Mouse (Mus musculus): ENCODE data around the gene Rad9b. TPM values are rescaled to one million over a fixed set of nuclear protein-coding genes. Genes with fewer than 3 reads are reported as not detected.

Rad9b gene
- polyA plus RNA-seq, 1 experiment from 2014 or later: 11.1 TPM

DNA sequence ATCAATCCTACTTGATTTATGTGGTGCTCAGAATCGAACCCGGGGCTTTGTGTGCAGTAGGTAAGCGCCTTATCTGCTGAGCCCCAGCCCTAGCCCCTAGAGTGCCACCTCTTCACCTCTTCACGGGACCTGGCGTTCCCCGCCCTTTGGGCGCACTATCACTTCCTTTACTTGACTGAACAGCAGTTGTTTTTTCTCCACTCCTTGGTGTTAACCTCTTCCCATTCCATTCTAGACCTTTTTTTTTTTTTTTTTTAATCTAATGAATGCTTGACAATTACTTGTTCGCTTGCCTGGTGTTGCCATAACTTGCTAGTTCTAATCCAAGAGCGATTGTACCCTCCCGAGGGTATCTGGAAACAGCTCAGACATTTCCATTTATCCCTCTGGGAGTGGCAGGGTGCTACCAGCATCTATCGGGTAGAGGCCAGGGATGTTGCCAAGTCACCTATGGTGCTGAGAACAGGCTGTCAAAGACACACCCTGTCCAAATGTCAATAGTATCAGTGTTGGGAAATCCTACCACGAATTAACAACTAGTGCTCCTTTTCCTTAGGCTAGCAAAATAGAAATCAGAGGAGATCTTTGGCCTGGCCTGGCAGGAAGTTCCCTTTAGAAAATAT, 74.1 kb downstream of the Rad9b start:
- Histone ChIP-seq H3K36me3 (ENCODE audit: insufficient read depth, low read length) (no peaks in the 10 kb centered on the region), H3K27ac (ENCODE audit: low read length) (0 out of 2 replicates have a peak overlapping the region, but pooled peaks have one; percentile 23), H3K9me3 (ENCODE audit: low read length) (no peaks in the 10 kb centered on the region; the same call in 1 of the 2 replicates), H3K9ac (replicated peaks; ENCODE audit: low read length) (no peak overlapping the region), H3K4me1 (ENCODE audit: insufficient read depth, low read length) (peaks cover 22% of the 10 kb centered on the region), H3K4me3 (ENCODE audit: low read length) (no peak overlapping the region), H3K27me3 (ENCODE audit: insufficient read depth, low read length) (no peaks in the 10 kb centered on the region), H3K4me2 (replicated peaks; ENCODE audit: low read depth, low read length) (no peak overlapping the region; the same call in 1 of the 2 replicates)
- no peak for ATAC-seq (ENCODE audit: low FRiP score, low TSS enrichment)
- 72% methylated on average over 12 of the region's 12 CpGs for WGBS

DNA sequence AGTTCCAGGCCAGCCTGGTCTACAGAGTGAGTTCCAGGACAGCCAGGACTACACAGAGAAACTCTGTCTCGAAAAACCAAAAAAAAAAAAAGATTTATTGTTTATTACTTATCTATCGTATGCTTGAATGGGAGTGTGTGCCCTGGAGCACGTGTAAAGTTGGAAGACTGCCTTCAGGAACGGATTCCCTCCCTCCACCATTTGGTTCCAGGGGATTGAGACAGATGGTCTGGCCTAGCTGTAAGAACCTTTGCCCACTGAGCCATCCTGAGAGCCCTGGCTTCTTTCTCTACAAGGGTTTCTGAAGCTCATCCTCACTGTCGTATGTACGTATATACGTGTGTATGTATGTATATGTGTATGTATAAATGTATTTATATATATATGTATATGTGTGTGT, 75.1 kb downstream of the Rad9b start:
- H3K4me1 ChIP-seq (ENCODE audit: insufficient read depth, low read length): peaks cover 21% of the 10 kb centered on the region
- ATAC-seq (ENCODE audit: low FRiP score, low TSS enrichment): no peak

DNA sequence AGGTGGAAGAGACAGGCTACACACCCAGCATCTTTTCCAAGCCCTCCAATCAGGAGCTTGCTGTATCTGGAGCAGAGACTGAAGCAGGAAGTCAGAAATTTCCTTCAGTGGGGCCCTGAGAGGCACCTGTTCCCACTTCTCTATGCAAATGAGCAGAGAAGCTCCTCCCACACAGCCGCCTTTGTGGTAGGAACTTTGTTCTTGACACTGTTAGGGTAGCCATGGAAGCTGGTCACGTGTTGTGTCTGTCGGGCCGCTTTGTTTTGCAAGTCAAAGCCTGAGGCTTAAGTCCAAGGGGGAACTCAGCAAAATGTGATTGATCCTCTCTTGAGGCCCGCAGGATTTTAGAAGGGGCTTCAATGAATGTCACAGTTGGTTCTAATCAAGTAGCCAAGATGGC, 79.2 kb downstream of the Rad9b start:
- Histone ChIP-seq H3K4me3 (ENCODE audit: low read length) (no peak overlapping the region), H3K27me3 (ENCODE audit: insufficient read depth, low read length) (no peaks in the 10 kb centered on the region), H3K4me2 (replicated peaks; ENCODE audit: low read depth, low read length) (no peak overlapping the region), H3K9me3 (ENCODE audit: low read length) (no peaks in the 10 kb centered on the region; the same call in 1 of the 2 replicates), H3K9ac (replicated peaks; ENCODE audit: low read length) (no peak overlapping the region), H3K4me1 (ENCODE audit: insufficient read depth, low read length) (no peaks in the 10 kb centered on the region; the same call in 1 of the 2 replicates), H3K27ac (ENCODE audit: low read length) (no peak overlapping the region), H3K36me3 (ENCODE audit: insufficient read depth, low read length) (no peaks in the 10 kb centered on the region)
- ATAC-seq (ENCODE audit: low FRiP score, low TSS enrichment): no peak
- WGBS: 41% methylated on average over 5 of the region's 5 CpGs

More for the DNA sequence above, 75.1 kb downstream of the Rad9b start:
- Histone ChIP-seq H3K27me3 (ENCODE audit: insufficient read depth, low read length) (no peaks in the 10 kb centered on the region), H3K9ac (replicated peaks; ENCODE audit: low read length) (no peak overlapping the region), H3K27ac (ENCODE audit: low read length) (no peak overlapping the region), H3K36me3 (ENCODE audit: insufficient read depth, low read length) (no peaks in the 10 kb centered on the region), H3K4me3 (ENCODE audit: low read length) (no peak overlapping the region), H3K4me2 (replicated peaks; ENCODE audit: low read depth, low read length) (no peak overlapping the region), H3K9me3 (ENCODE audit: low read length) (no peaks in the 10 kb centered on the region; the same call in 1 of the 2 replicates)
- 68% methylated on average over 7 of the region's 7 CpGs for WGBS

Other genes with a start within 250 kb of the Rad9b start
- 0.15 TPM in 1 of 2 replicates, not detected in the other for gene Ccdc63, start 213.4 kb downstream of the Rad9b start, polyA plus RNA-seq (2015; fragmentation: Nextera tagmentation; extraction: Ambion mirVana)
- gene Ppp1cc, start 196.0 kb downstream of the Rad9b start, polyA plus RNA-seq (2015; fragmentation: Nextera tagmentation; extraction: Ambion mirVana): 269 and 277 TPM in 2 replicates
- gene Hvcn1, start 147.4 kb downstream of the Rad9b start, polyA plus RNA-seq (2015; fragmentation: Nextera tagmentation; extraction: Ambion mirVana): 14.5 and 14.6 TPM in 2 replicates
- gene Tctn1, start 89.8 kb downstream of the Rad9b start, polyA plus RNA-seq (2015; fragmentation: Nextera tagmentation; extraction: Ambion mirVana): 7.9 and 8.0 TPM in 2 replicates
- 8.6 TPM in 2 replicates for gene Pptc7, start 69.9 kb downstream of the Rad9b start, polyA plus RNA-seq (2015; fragmentation: Nextera tagmentation; extraction: Ambion mirVana)
- 220 and 234 TPM in 2 replicates for gene Vps29, start 136 bp upstream of the Rad9b start, polyA plus RNA-seq (2015; fragmentation: Nextera tagmentation; extraction: Ambion mirVana)
- gene Gpn3, start 17.6 kb upstream of the Rad9b start, polyA plus RNA-seq (2015; fragmentation: Nextera tagmentation; extraction: Ambion mirVana): 72.8 and 78.0 TPM in 2 replicates
- 60.1 and 66.0 TPM in 2 replicates for gene Fam216a, start 18.1 kb upstream of the Rad9b start, polyA plus RNA-seq (2015; fragmentation: Nextera tagmentation; extraction: Ambion mirVana)
- gene Arpc3, start 37.6 kb upstream of the Rad9b start, polyA plus RNA-seq (2015; fragmentation: Nextera tagmentation; extraction: Ambion mirVana): 140 and 154 TPM in 2 replicates
- 56.5 and 56.8 TPM in 2 replicates for gene Anapc7, start 67.5 kb upstream of the Rad9b start, polyA plus RNA-seq (2015; fragmentation: Nextera tagmentation; extraction: Ambion mirVana)
- gene Atp2a2, start 148.0 kb upstream of the Rad9b start, polyA plus RNA-seq (2015; fragmentation: Nextera tagmentation; extraction: Ambion mirVana): 33.6 and 35.0 TPM in 2 replicates

Measured in kidney, embryonic 16.5 days (tissue).